Mouse (Mus musculus) myocyte (in vitro differentiated cells): ENCODE results near the gene Abcb8.

Experiments
- CEBPB ChIP-seq: IDR thresholded peaks from 2 replicates; pipeline ENCODE4 v1.6.1; 2011; ENCODE audit warnings: mild to moderate bottlenecking, moderate library complexity; ENCODE audit not compliant: poor library complexity, insufficient read depth, severe bottlenecking
- E2F4 ChIP-seq: IDR thresholded peaks from one replicate; pipeline ENCODE4 v1.6.1; 2011; ENCODE audit warnings: mild to moderate bottlenecking, control low read depth, moderate library complexity; ENCODE audit not compliant: insufficient read depth
- MAX ChIP-seq: IDR thresholded peaks from one replicate; pipeline ENCODE4 v1.6.1; 2011; ENCODE audit warnings: low read depth, mild to moderate bottlenecking, control low read depth
- POLR2A ChIP-seq: IDR thresholded peaks from one replicate; pipeline ENCODE4 v1.6.1; 2011; ENCODE audit warnings: low read depth, mild to moderate bottlenecking, control low read depth, moderate library complexity; ENCODE audit not compliant: insufficient read length
- TCF12 ChIP-seq: IDR thresholded peaks from one replicate; pipeline ENCODE4 v1.6.1; 2011; ENCODE audit warnings: mild to moderate bottlenecking, control low read depth; ENCODE audit not compliant: poor library complexity, insufficient read depth, severe bottlenecking
- TCF3 ChIP-seq: IDR thresholded peaks from one replicate; pipeline ENCODE4 v1.6.1; 2011; ENCODE audit warnings: low read depth, control low read depth; ENCODE audit not compliant: insufficient read length
- USF1 ChIP-seq: IDR thresholded peaks from one replicate; pipeline ENCODE4 v1.6.1; 2011; ENCODE audit warnings: low read depth, mild to moderate bottlenecking, control low read depth, moderate library complexity

- no peak for TF ChIP-seq E2F4
- TF ChIP-seq POLR2A, result peak; percentile 41
- TF ChIP-seq TCF3, result no peak
- no peak for TF ChIP-seq TCF12
- no peak for TF ChIP-seq CEBPB
- no peak for TF ChIP-seq MAX
- peak; percentile 21 for TF ChIP-seq USF1
Measured at GRCm38 (mm10) chr5:24394165-24394894, 867 bp downstream of the Abcb8 start.
